Mouse (Mus musculus): Measurements from ENCODE around the gene Higd1c. TPM values are rescaled to one million over a fixed set of nuclear protein-coding genes. Genes with fewer than 3 reads are reported as not detected.

The Higd1c gene
- total RNA-seq, 2 experiments from 2014 or later: not detected

DNA sequence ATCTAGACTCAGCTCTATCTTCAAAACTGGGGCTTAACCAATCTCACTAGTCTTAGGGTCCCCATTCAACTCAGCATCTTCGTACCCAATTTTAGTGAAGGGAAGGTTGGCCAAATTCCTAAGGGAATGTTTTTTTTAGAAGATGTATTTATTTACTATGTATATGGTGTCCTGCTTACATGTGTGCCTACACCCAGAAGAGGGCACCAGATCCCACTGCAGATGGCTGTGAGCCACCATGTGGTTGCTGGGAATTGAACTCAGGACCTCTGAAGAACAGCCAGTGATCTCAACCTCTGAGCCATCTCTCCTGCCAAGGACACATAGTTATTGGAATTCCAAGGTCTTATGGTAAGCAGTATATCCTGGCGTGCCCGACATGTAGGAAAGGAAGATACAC, 31.2 kb downstream of the Higd1c start:
- TF ChIP-seq CTCF (IDR thresholded peaks at IDR 0.05): peak; percentile 4; the same call in 1 of the 2 replicates
- no peak for DNase-seq (ENCODE audit: extremely low spot score in 1 of 2, low spot score in 2 of 2)
- Histone ChIP-seq H3K27ac (no peak overlapping the region), H3K4me3 (no peak overlapping the region)
- intact Hi-C loops (cut with DNase I): no loop called here

DNA sequence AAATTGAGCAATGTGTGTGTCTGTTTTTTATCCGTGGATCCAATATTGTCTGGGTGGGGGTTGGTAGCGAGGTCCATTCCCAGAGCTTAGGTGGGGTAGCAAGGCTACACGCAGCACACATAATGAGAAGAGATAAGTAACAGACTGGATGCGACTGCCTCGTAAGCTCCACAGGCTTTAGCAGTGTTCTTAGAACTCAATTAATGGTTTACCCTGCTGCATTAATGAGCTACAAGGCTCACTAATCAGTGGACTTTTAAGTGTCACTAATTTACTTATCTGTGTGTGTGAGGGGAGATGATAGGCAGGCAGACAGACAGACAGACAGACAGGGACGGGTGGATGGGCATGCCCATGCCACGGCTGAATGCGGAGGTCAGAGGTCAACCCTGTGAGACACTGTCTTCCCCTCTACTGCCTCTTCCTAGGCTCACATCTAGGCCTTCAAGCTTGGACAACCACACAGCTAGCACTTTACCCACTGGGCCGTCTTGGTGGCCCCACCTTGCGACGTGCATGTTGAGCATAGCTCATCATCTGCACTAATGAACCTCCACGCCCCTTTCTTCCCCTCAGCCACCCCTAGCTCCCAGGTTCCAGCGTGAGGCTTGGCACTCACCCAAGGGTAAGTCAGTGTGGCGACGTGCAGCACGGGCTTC, 36.4 kb downstream of the Higd1c start:
- DNase-seq (ENCODE audit: extremely low spot score in 1 of 2, low spot score in 2 of 2): no peak
- H3K27ac ChIP-seq: no peak overlapping the region
- intact Hi-C loops (cut with DNase I): no loop called here
- no peak overlapping the region for H3K4me3 ChIP-seq
- no peak for TF ChIP-seq CTCF (IDR thresholded peaks at IDR 0.05)

DNA sequence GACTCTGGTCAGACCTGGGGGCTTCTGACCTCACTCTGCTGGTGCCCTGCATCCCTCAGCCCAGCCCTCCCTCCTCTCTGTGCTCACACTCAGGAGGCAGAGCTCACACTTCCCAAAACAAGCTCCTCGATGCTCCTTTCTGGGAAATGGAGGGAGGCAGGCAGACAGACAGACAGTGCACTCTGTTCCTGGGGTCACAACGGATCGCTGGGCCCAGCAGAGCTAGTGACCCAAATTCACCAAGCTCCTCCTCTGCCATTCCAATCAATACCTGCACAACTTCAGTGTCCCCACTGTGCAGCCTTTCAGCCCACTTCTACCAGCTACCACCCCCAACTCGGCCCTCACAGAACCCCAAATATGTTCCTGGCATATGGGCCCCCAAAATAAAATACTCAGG, 37.5 kb downstream of the Higd1c start:
- no peak for DNase-seq (ENCODE audit: extremely low spot score in 1 of 2, low spot score in 2 of 2)
- intact Hi-C loops (cut with DNase I): no loop called here
- H3K4me3 ChIP-seq: no peak overlapping the region
- TF ChIP-seq CTCF (IDR thresholded peaks at IDR 0.05): no peak
- no peak overlapping the region for H3K27ac ChIP-seq

DNA sequence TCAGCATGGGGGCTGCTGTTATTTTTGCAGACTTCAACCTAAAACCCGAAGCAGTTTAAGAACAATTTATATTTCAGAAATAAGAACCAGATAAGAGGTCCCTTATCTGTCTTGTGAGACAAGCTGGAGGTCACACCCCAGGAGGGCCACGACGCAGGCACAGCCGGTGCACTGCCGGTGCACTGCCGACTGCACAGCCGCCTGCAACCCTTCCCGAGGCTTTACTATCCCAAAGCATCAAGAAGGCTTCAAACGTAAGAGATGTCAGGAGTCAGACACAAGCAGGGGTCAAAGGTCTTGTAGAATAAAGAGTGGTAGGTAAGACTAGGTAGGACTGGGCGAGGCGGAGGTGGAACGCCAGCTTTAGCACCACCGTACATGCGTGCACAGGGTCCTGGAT, 38.0 kb downstream of the Higd1c start:
- TF ChIP-seq CTCF (IDR thresholded peaks at IDR 0.05): no peak
- DNase-seq (ENCODE audit: extremely low spot score in 1 of 2, low spot score in 2 of 2): no peak
- Histone ChIP-seq H3K27ac (no peak overlapping the region), H3K4me3 (no peak overlapping the region)
- intact Hi-C loops (cut with DNase I): no loop called here

DNA sequence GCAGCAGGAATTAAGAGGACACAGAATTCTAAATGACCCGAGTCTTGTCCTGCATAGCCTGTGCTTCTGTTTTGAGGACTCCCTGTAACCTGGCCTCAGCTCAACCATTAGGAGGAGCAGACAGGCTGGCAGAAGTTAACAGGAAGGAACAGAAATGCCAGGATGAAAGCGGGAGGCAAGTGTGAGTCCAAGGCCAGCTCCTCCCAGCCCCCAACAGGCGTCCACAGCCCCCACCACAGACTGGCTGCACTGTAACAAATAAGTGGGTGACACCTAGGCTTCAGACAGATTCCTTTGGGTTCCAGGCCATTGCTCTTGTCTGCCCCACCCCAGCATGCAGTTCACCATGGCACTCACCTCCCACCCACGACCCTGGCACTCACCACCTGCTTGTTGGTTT, 38.5 kb downstream of the Higd1c start:
- DNase-seq (ENCODE audit: extremely low spot score in 1 of 2, low spot score in 2 of 2): no peak
- TF ChIP-seq CTCF (IDR thresholded peaks at IDR 0.05): no peak
- Histone ChIP-seq H3K4me3 (no peak overlapping the region), H3K27ac (no peak overlapping the region)
- intact Hi-C loops (cut with DNase I): no loop called here

DNA sequence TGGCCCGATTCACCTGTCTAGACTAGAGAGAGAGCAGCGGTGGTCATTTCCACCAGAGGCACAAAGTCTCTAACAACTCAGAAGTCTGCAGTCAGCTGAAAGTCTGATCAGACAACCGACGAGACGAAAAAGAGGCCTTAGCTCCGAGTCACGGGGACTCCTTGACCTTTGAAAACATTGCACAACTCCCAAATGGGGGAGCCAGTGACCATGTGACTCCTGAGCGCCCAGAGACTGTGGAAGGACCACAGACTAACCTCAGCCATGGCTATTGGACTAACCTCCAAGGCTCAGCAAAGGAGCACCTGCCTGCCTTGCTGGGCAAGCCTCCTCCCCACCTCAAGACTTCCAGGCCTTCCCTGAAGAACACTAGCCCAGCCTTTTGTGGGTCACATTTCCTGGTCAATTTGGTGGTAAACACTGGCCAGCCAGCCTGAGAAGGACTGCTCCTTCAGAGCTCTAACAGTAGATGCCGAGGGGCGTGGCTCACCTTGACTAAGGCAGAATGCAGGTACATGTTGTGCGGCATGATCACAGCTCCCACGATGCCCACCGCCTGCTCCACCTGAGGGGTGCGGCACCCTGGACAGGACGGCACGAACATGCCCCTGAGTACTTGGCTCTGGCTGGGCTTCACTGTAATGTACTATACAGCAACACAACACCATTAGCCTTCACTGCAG, 39.1 kb downstream of the Higd1c start:
- intact Hi-C loops (cut with DNase I): no loop called here
- no peak overlapping the region for H3K4me3 ChIP-seq
- TF ChIP-seq CTCF (IDR thresholded peaks at IDR 0.05): no peak
- DNase-seq (ENCODE audit: extremely low spot score in 1 of 2, low spot score in 2 of 2): no peak
- no peak overlapping the region for H3K27ac ChIP-seq

DNA sequence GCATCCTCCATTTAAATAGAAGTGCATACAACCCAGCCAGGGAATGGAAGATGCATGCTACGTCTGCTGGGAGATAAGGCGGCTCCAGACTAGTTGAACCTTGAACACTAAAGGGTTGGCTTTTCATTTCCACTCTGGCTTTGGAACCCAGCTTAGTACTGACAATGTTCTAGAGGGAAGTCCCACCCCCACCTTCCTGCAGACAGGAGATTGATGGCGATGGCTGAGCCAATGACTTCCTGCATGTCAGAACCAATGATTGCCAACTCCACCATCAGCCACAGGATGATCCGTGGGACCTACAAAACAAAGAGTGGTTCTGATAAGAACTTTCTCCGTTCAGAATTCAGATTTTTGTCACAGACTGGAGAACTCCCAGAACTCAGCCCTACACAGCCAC, 41.7 kb downstream of the Higd1c start:
- intact Hi-C loops (cut with DNase I): no loop called here
- H3K4me3 ChIP-seq: no peak overlapping the region
- DNase-seq (ENCODE audit: extremely low spot score in 1 of 2, low spot score in 2 of 2): no peak

DNA sequence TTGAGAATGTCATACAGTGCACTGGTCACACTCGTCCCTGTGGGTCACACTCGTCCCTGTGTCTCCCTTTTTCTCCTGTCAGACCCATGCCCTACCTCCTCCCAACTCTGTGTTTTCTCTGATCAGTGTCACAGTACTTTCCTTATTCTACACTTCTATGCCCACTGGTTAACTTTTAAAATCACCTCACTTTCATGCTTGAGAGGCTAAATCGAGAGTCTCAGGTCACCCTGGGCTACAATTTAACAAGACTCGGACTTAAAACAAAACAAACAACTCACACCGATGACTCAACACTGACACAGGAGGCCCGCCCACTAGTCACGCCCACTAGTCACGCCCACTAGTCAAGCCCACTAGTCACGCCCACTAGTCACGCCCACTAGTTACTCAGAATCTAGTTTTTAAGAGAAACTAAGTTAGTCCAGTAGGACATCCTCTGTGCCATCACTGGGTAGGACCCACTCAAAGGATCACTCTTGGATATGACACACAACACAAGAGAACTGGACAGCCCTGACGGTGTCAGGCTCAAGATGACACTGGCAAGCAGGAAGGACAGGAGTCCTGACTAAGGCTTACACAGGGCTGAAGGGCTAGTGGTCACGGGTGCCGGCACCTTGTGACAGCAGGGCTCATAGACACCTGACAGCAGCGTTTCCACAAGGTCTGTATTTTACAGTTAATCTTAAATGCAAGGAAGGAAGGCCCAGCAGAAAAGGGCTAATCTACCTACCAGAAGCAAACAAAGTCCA, 46.8 kb downstream of the Higd1c start:
- no peak for DNase-seq (ENCODE audit: extremely low spot score in 1 of 2, low spot score in 2 of 2)
- intact Hi-C loops (cut with DNase I): no loop called here
- H3K4me3 ChIP-seq: no peak overlapping the region
- H3K27ac ChIP-seq: no peak overlapping the region
- TF ChIP-seq CTCF (IDR thresholded peaks at IDR 0.05): no peak

More for the DNA sequence above, 41.7 kb downstream of the Higd1c start:
- no peak overlapping the region for H3K27ac ChIP-seq
- no peak for TF ChIP-seq CTCF (IDR thresholded peaks at IDR 0.05)

DNA sequence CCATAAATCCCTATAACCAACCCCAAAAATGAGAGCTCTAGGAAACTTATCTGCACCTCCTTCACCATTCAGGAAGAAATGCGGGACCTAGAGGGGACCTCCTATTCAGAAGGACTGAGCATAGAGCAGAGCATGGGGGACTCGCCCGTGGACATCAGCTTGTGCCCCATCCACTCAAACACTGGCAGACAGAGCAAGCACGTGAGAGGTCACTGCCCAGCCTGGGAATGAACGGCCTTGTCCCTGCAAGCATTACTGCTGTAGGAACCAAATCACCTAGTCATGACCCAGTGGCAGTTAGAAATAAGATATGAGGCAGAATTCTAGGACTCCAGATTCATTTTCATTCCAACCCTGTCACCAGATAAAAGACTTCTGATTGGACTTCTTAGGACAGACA, 47.4 kb downstream of the Higd1c start:
- intact Hi-C loops (cut with DNase I): no loop called here
- Histone ChIP-seq H3K27ac (no peak overlapping the region), H3K4me3 (no peak overlapping the region)
- DNase-seq (ENCODE audit: extremely low spot score in 1 of 2, low spot score in 2 of 2): no peak
- no peak for TF ChIP-seq CTCF (IDR thresholded peaks at IDR 0.05)

DNA sequence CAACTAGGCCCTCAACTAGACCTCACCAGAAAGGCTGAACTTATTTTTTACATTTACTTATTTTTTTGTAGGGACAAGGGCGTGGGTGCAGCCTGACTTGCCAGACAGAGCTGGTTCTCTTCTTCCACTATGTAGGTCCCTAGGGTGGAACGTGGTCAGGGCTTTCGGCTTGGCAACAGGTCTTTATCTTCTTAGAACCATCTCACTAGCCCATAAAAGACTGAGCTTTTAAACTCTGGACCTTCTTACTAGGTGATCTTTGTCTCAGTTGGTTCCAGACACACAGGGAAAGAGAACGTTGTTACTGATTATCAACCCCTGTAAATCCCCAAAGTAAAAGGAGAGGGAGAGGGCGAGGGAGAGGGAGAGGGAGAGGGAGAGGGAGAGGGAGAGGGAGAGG, 49.0 kb downstream of the Higd1c start:
- Histone ChIP-seq H3K27ac (no peak overlapping the region), H3K4me3 (no peak overlapping the region)
- no peak for DNase-seq (ENCODE audit: extremely low spot score in 1 of 2, low spot score in 2 of 2)
- intact Hi-C loops (cut with DNase I): no loop called here
- TF ChIP-seq CTCF (IDR thresholded peaks at IDR 0.05): no peak

DNA sequence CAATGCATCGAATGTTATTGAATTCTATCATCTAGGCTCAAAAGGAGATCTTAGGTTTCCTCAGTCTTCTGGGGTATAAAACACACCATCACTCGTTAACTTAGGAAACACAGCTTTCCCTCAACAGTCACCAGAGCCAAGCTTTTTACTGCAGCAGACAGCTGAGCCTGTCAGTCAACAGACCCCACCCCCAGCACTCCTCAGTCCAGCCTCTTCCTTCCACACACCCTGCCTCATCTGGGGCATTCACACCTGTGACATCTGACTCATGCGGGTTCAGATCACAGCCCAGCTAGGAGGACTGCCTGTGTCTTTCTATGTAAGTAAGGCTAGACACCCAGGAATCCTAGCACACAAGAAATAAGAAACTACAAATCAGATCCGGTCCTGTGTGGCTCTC, 49.7 kb downstream of the Higd1c start:
- intact Hi-C loops (cut with DNase I): no loop called here
- Histone ChIP-seq H3K27ac (no peak overlapping the region), H3K4me3 (no peak overlapping the region)
- no peak for TF ChIP-seq CTCF (IDR thresholded peaks at IDR 0.05)
- no peak for DNase-seq (ENCODE audit: extremely low spot score in 1 of 2, low spot score in 2 of 2)

DNA sequence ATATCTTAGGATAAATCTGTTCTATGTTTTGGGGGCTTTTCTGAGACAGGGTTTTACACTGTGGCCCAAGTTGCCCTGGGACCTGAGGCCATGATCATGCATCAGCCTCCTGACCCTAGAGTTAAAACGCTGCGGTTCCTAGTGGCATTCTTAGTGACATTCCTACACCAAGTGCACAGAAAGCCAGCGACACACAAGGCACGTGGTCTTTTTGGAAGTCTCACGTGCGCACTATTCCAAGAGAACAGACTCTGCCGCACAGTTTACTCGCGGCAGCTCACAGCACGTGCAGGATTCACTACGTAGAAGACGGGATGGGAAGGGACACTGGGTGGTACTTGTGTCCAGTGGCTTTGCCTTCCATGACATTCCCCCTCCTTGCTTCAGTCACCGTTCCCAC, 50.6 kb downstream of the Higd1c start:
- Histone ChIP-seq H3K4me3 (no peak overlapping the region), H3K27ac (no peak overlapping the region)
- intact Hi-C loops (cut with DNase I): no loop called here
- TF ChIP-seq CTCF (IDR thresholded peaks at IDR 0.05): no peak
- no peak for DNase-seq (ENCODE audit: extremely low spot score in 1 of 2, low spot score in 2 of 2)
